Mouse (Mus musculus): ENCODE data around the gene Olfr588-ps1.

GRCm38 (mm10) chr7:103169697-103170096 lies 29.0 kb downstream of the Olfr588-ps1 start:
- TF ChIP-seq CTCF (IDR thresholded peaks at IDR 0.05; ENCODE audit: low read depth, low read length) (no peak), GATA1 (IDR thresholded peaks at IDR 0.05; ENCODE audit: borderline replicate concordance, low read length) (no peak), TAL1 (conservative IDR thresholded peaks at IDR 0.05; ENCODE audit: low read depth, low read length) (no peak), GATA2 (IDR thresholded peaks at IDR 0.05; ENCODE audit: borderline replicate concordance, low read depth, low read length) (no peak)

All from G1E (cell line).